Mouse (Mus musculus): Measurements from ENCODE around the gene Syt9. TPM values are rescaled to one million over a fixed set of nuclear protein-coding genes. Genes with fewer than 3 reads are reported as not detected.

Syt9 gene
- 1.0 and 1.3 TPM in 2 replicates for polyA plus RNA-seq (2014; fragmentation: Nextera tagmentation; extraction: Ambion mirVana)

DNA sequence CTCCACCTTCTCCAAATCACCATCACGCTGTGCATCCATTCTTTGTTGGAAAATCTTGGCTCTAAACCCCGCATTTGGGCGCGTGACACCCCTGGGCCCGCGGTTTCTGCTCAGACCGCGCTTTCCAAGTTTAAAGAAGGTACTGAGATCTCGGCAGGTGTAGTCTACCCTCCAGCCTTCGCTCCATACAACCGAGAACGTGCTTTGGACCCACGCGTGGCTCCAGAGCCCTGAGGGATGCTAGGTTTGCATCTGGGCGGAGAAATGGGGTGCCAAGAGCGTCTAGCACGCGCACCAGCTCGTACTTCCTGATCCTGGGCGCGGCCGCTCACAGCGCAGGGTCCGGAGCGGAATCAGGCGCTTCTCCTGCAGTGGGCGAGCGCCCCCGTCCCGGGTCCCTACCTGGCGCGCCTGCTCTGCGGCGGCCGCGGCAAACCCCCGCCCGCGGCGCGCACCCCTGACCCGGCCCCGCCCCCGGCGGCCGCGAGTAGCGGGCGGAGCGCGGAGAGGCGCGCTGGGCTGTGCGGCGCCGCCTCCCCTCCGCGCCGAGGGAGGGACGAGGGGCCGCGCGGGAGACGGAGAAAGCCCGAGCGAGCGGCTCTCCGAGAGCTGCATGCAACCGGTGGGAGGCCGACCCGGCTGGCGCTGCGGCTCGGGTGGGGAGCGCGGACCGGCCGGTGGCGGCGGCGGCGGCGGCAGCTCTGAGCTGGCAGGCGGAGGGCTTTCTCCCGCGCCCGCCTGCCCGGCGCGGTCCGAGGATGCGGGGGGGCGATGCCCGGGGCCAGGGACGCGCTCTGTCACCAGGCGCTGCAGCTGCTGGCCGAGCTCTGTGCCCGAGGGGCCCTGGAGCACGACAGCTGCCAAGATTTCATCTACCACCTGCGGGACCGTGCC, at the start of gene Syt9:
Gene Syt9, plus strand, starts transcription at position 497 of the 894 bp plus-strand sequence.
- ATAC-seq (replicated peaks; ENCODE audit: insufficient number of reproducible peaks, low FRiP score, low TSS enrichment) = peak; percentile 82
- Histone ChIP-seq H3K4me1 (ENCODE audit: control insufficient read depth, insufficient read depth, low read length) (no peaks in the 10 kb centered on the region), H3K36me3 (ENCODE audit: control insufficient read depth, insufficient read depth, low read length) (no peaks in the 10 kb centered on the region), H3K27me3 (ENCODE audit: control insufficient read depth, insufficient read depth, low read length) (peaks cover 44% of the 10 kb centered on the region), H3K27ac (ENCODE audit: low read depth, low read length) (no peak within 1 kb of the TSS), H3K9me3 (replicated peaks; ENCODE audit: control insufficient read depth, low read length) (no peaks in the 10 kb centered on the region), H3K9ac (ENCODE audit: low read depth, low read length) (peak within 1 kb of the TSS; percentile 60), H3K4me3 (ENCODE audit: low read depth, low read length) (peak within 1 kb of the TSS; percentile 67), H3K4me2 (peak within 1 kb of the TSS; percentile 100)
- under 1% methylated on average over 83 of the region's 102 CpGs for WGBS (ENCODE audit: insufficient replicate concordance)

DNA sequence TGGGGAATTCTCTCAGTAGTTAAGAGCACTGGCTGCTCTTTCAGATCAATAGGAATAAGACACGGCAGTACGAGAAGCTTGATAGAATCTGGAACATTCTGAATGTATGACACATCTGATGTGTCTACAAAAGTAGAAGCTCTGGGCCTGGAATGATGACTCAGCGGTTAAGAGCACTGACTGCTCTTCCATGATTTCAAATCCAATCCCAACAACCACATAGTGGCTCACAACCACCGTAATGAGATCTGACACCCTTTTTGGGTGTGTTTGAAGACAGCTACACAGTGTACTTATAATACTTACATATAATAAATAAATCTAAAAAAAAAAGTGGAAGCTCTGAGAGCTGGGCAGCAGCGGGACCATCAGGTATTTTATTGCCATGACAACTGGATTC, 31.5 kb upstream of the Syt9 start:
- Histone ChIP-seq H3K27me3 (ENCODE audit: control insufficient read depth, insufficient read depth, low read length) (no peaks in the 10 kb centered on the region), H3K36me3 (ENCODE audit: control insufficient read depth, insufficient read depth, low read length) (no peaks in the 10 kb centered on the region), H3K4me3 (ENCODE audit: low read depth, low read length) (no peak overlapping the region), H3K9ac (ENCODE audit: low read depth, low read length) (no peak overlapping the region), H3K27ac (ENCODE audit: low read depth, low read length) (no peak overlapping the region), H3K4me2 (no peak overlapping the region), H3K4me1 (ENCODE audit: control insufficient read depth, insufficient read depth, low read length) (no peaks in the 10 kb centered on the region), H3K9me3 (replicated peaks; ENCODE audit: control insufficient read depth, low read length) (no peaks in the 10 kb centered on the region)
- 84% methylated on average over 5 of the region's 5 CpGs for WGBS (ENCODE audit: insufficient replicate concordance)
- no peak for ATAC-seq (replicated peaks; ENCODE audit: insufficient number of reproducible peaks, low FRiP score, low TSS enrichment)

DNA sequence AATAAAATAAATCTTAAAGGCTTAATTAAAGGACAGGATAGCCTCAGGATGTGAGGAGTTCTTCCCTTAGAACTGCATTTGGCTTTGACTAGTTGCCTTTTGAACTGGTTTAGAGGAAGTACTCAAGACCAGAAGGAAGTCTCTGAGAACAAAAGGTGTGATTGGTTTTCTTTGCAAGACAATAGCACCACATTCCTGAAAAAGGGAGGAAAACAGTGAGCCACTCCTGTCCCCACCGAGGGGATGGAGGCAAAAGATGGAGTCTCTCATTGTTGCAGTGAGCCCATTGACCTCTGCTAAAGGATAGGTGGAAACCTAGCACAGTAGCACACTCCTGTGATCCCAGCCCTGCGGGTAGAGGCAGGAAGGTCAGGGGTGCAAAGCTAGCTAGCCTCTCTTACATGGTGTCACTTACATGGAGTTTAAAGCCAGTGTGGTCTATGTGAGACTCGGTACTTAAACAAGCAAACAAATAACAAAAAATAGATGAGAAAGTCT, 30.9 kb upstream of the Syt9 start:
- Histone ChIP-seq H3K27me3 (ENCODE audit: control insufficient read depth, insufficient read depth, low read length) (no peaks in the 10 kb centered on the region), H3K36me3 (ENCODE audit: control insufficient read depth, insufficient read depth, low read length) (no peaks in the 10 kb centered on the region), H3K4me2 (no peak overlapping the region), H3K9ac (ENCODE audit: low read depth, low read length) (no peak overlapping the region), H3K9me3 (replicated peaks; ENCODE audit: control insufficient read depth, low read length) (no peaks in the 10 kb centered on the region), H3K4me3 (ENCODE audit: low read depth, low read length) (no peak overlapping the region), H3K4me1 (ENCODE audit: control insufficient read depth, insufficient read depth, low read length) (no peaks in the 10 kb centered on the region), H3K27ac (ENCODE audit: low read depth, low read length) (no peak overlapping the region)
- WGBS (ENCODE audit: insufficient replicate concordance) = 54% methylated on average over 3 of the region's 3 CpGs
- no peak for ATAC-seq (replicated peaks; ENCODE audit: insufficient number of reproducible peaks, low FRiP score, low TSS enrichment)

DNA sequence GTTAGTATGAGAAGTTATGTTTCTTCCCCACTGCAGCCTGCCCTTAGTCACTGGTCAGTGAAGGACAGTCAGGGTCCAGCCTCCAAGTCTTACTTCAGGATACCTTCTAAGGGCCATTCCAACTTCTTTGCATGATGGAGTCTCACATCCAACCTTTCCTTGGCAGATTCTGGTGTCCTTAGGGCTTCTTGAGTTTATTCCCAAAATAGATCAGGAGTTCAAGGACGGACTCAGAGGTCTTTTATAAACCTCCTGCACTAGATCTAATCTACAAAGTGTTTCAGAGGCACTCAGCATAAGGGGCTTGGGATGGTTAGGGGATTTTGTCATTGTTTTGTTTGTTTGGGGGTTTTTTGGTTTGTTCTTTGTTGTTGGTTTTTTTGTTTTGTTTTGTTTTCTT, 30.3 kb upstream of the Syt9 start:
- ATAC-seq (replicated peaks; ENCODE audit: insufficient number of reproducible peaks, low FRiP score, low TSS enrichment) = no peak

DNA sequence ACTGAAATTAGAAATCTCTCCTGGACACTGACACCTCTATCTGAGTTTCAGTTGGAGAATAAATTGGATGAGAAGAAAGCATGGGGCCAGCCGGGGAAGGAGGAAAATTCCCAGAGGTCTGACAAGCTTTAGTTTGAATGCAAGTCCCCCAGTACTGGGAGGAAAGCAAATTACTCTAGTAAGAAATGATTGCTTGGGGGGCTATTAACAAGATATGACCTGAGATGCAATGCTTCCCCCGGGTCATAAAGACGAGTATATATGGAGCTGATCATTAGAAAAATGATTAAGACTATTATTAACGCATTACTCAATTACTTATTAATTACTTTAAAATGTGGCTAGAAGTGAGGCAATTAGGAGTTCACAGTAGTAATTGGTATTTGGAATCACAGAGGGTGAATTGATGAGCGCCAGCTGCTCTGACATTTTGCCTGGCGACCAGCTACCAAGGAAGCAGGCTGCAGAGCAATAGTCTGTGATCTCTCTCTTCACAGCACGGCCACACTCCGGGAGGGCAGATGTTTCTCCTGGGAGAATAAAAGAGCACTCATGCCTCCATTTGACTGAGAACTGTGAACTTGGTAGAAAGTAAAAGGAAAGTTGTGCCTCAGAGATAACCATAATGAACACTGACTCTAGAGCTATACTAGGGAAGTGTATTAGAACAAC, 28.9 kb upstream of the Syt9 start:
- Histone ChIP-seq H3K4me1 (ENCODE audit: control insufficient read depth, insufficient read depth, low read length) (no peaks in the 10 kb centered on the region), H3K27me3 (ENCODE audit: control insufficient read depth, insufficient read depth, low read length) (no peaks in the 10 kb centered on the region), H3K27ac (ENCODE audit: low read depth, low read length) (no peak overlapping the region), H3K9me3 (replicated peaks; ENCODE audit: control insufficient read depth, low read length) (no peaks in the 10 kb centered on the region), H3K4me3 (ENCODE audit: low read depth, low read length) (no peak overlapping the region), H3K4me2 (no peak overlapping the region), H3K36me3 (ENCODE audit: control insufficient read depth, insufficient read depth, low read length) (no peaks in the 10 kb centered on the region), H3K9ac (ENCODE audit: low read depth, low read length) (no peak overlapping the region)
- WGBS (ENCODE audit: insufficient replicate concordance) = 56% methylated on average over 8 of the region's 8 CpGs
- no peak for ATAC-seq (replicated peaks; ENCODE audit: insufficient number of reproducible peaks, low FRiP score, low TSS enrichment)

More for the DNA sequence above, 30.3 kb upstream of the Syt9 start:
- no peaks in the 10 kb centered on the region for H3K9me3 ChIP-seq (replicated peaks; ENCODE audit: control insufficient read depth, low read length)
- no peak overlapping the region for H3K4me2 ChIP-seq
- H3K36me3 ChIP-seq (ENCODE audit: control insufficient read depth, insufficient read depth, low read length) = no peaks in the 10 kb centered on the region
- WGBS (ENCODE audit: insufficient replicate concordance) = 33% methylated on average over 1 of the region's 1 CpGs
- H3K27ac ChIP-seq (ENCODE audit: low read depth, low read length) = no peak overlapping the region
- no peak overlapping the region for H3K9ac ChIP-seq (ENCODE audit: low read depth, low read length)
- H3K4me3 ChIP-seq (ENCODE audit: low read depth, low read length) = no peak overlapping the region
- H3K4me1 ChIP-seq (ENCODE audit: control insufficient read depth, insufficient read depth, low read length) = no peaks in the 10 kb centered on the region
- H3K27me3 ChIP-seq (ENCODE audit: control insufficient read depth, insufficient read depth, low read length) = no peaks in the 10 kb centered on the region

DNA sequence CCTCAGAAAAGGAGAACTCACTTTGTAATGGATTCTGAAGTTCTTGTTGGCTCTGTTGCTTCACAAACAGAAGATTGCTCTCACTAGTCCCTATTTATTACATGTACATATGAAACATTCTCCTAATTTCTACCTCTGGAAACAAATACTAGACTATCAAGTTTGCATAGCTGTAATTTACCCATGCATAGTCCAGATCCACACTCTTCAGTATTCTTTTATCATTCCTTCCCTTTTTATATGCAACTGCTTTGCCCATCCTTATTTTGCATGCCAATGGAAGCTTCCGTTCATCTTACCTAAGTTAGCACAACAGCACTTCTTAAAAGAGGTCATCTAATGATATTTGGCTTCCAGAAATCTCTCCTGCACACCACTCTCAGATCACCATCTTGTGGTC, 21.3 kb upstream of the Syt9 start:
- H3K9me3 ChIP-seq (replicated peaks; ENCODE audit: control insufficient read depth, low read length) = no peaks in the 10 kb centered on the region
- no peak overlapping the region for H3K9ac ChIP-seq (ENCODE audit: low read depth, low read length)
- H3K4me2 ChIP-seq = no peak overlapping the region
- no peak for ATAC-seq (replicated peaks; ENCODE audit: insufficient number of reproducible peaks, low FRiP score, low TSS enrichment)
- 76% methylated on average over 1 of the region's 1 CpGs for WGBS (ENCODE audit: insufficient replicate concordance)
- no peaks in the 10 kb centered on the region for H3K36me3 ChIP-seq (ENCODE audit: control insufficient read depth, insufficient read depth, low read length)
- H3K4me1 ChIP-seq (ENCODE audit: control insufficient read depth, insufficient read depth, low read length) = no peaks in the 10 kb centered on the region
- no peak overlapping the region for H3K4me3 ChIP-seq (ENCODE audit: low read depth, low read length)
- no peaks in the 10 kb centered on the region for H3K27me3 ChIP-seq (ENCODE audit: control insufficient read depth, insufficient read depth, low read length)
- H3K27ac ChIP-seq (ENCODE audit: low read depth, low read length) = no peak overlapping the region

DNA sequence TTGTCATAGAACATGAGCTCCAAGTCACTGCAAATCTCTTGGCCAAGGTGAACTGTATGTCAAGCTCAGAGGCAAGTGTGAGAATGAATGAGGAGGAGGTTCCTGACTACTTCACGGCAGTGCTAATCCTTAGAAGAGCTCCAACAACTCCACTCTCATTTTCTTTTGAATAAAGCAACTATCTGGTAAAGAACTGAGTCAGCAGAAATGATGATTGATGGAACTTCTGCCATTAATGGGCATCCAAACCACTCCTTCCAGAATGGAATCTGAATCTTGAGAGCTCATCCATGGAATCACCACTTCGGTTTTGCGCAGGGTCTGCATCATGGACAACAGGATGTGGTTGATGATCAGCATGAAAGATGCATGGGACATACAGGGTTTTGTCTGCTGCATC, 8.4 kb upstream of the Syt9 start:
- H3K9ac ChIP-seq (ENCODE audit: low read depth, low read length) = no peak overlapping the region
- ATAC-seq (replicated peaks; ENCODE audit: insufficient number of reproducible peaks, low FRiP score, low TSS enrichment) = no peak
- H3K36me3 ChIP-seq (ENCODE audit: control insufficient read depth, insufficient read depth, low read length) = no peaks in the 10 kb centered on the region
- no peak overlapping the region for H3K4me2 ChIP-seq
- no peaks in the 10 kb centered on the region for H3K4me1 ChIP-seq (ENCODE audit: control insufficient read depth, insufficient read depth, low read length)
- H3K27me3 ChIP-seq (ENCODE audit: control insufficient read depth, insufficient read depth, low read length) = no peaks in the 10 kb centered on the region
- no peak overlapping the region for H3K4me3 ChIP-seq (ENCODE audit: low read depth, low read length)
- H3K9me3 ChIP-seq (replicated peaks; ENCODE audit: control insufficient read depth, low read length) = no peaks in the 10 kb centered on the region
- H3K27ac ChIP-seq (ENCODE audit: low read depth, low read length) = no peak overlapping the region
- 91% methylated on average over 3 of the region's 3 CpGs for WGBS (ENCODE audit: insufficient replicate concordance)

DNA sequence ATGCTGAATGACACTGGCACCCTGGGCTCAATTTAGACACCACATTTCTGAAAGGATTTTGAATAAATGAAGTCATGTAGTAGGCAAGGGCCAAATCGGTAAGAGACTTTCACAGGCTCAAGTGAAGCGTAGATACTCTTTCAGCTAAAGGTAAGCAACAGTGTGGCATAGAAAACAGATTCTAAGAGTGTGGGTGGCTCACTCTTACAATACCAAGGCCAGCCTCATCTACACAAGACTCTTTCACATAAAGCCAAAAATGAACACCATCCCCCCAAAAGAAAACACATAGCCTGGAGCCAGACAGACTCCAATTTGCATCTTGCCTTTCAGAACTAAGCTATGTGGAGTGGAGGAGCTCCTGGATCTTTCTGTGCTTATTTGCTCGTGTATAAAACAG, 7.9 kb upstream of the Syt9 start:
- Histone ChIP-seq H3K4me3 (ENCODE audit: low read depth, low read length) (no peak overlapping the region), H3K4me1 (ENCODE audit: control insufficient read depth, insufficient read depth, low read length) (no peaks in the 10 kb centered on the region), H3K27me3 (ENCODE audit: control insufficient read depth, insufficient read depth, low read length) (no peaks in the 10 kb centered on the region), H3K9ac (ENCODE audit: low read depth, low read length) (no peak overlapping the region), H3K27ac (ENCODE audit: low read depth, low read length) (no peak overlapping the region), H3K9me3 (replicated peaks; ENCODE audit: control insufficient read depth, low read length) (no peaks in the 10 kb centered on the region), H3K36me3 (ENCODE audit: control insufficient read depth, insufficient read depth, low read length) (no peaks in the 10 kb centered on the region), H3K4me2 (no peak overlapping the region)
- no peak for ATAC-seq (replicated peaks; ENCODE audit: insufficient number of reproducible peaks, low FRiP score, low TSS enrichment)
- 72% methylated on average over 3 of the region's 3 CpGs for WGBS (ENCODE audit: insufficient replicate concordance)

Measured in heart, embryonic 11.5 days (tissue).